Mouse (Mus musculus): ENCODE measurements around the gene Socs2. TPM values are rescaled to one million over a fixed set of nuclear protein-coding genes. Genes with fewer than 3 reads are reported as not detected.

Gene Socs2
- polyA plus RNA-seq, 2 experiments = 1.5 to 5.4 TPM

- H3K4me1 ChIP-seq (replicated peaks; ENCODE audit: control insufficient read depth in 2 of 2, insufficient read depth in 2 of 2, low read length in 1 of 2) = no peaks in the 10 kb centered on the region
- ATAC-seq (ENCODE audit: insufficient read depth) = no peak
- WGBS (ENCODE audit: insufficient replicate concordance) = 67% methylated on average over 12 of the region's 12 CpGs
These were observed 55.6 kb downstream of the Socs2 start for GRCm38 (mm10) chr10:95361260-95361841.

GRCm38 (mm10) chr10:95360048-95360447 is 56.9 kb downstream of the Socs2 start:
- TF ChIP-seq EP300 (IDR thresholded peaks at IDR 0.05; ENCODE audit: low read depth) (no peak), CTCF (IDR thresholded peaks at IDR 0.05; ENCODE audit: low read depth) (no peak)
- no peaks in the 10 kb centered on the region for H3K27me3 ChIP-seq (ENCODE audit: control insufficient read depth, insufficient read depth, low read length)
- H3K9me3 ChIP-seq (ENCODE audit: control insufficient read depth, low read length) = no peaks in the 10 kb centered on the region
- ATAC-seq (ENCODE audit: insufficient read depth) (no peak), DNase-seq (ENCODE audit: low read depth in 3 of 3, low spot score in 3 of 3) (no peak)
- no peak overlapping the region for H3K4me2 ChIP-seq (ENCODE audit: low read depth)
- no peaks in the 10 kb centered on the region for H3K36me3 ChIP-seq (replicated peaks; ENCODE audit: control insufficient read depth, insufficient read depth, low read depth)
- H3K9ac ChIP-seq (replicated peaks) = no peak overlapping the region
- no peak overlapping the region for H3K27ac ChIP-seq
- H3K4me3 ChIP-seq (ENCODE audit: insufficient read depth in 1 of 2, low read depth in 2 of 2, low read length in 2 of 2) = no peak overlapping the region
- 65% methylated on average over 5 of the region's 5 CpGs for WGBS (ENCODE audit: insufficient replicate concordance)
- H3K4me1 ChIP-seq (replicated peaks; ENCODE audit: control insufficient read depth in 2 of 2, insufficient read depth in 2 of 2, low read length in 1 of 2) = no peaks in the 10 kb centered on the region

More at GRCm38 (mm10) chr10:95361260-95361841, 55.6 kb downstream of the Socs2 start:
- no peaks in the 10 kb centered on the region for H3K36me3 ChIP-seq (replicated peaks; ENCODE audit: control insufficient read depth, insufficient read depth, low read depth)
- no peak overlapping the region for H3K27ac ChIP-seq
- TF ChIP-seq EP300 (IDR thresholded peaks at IDR 0.05; ENCODE audit: low read depth) (no peak), CTCF (IDR thresholded peaks at IDR 0.05; ENCODE audit: low read depth) (no peak)
- no peak for DNase-seq (ENCODE audit: low read depth in 3 of 3, low spot score in 3 of 3)
- no peak overlapping the region for H3K9ac ChIP-seq (replicated peaks)
- no peak overlapping the region for H3K4me2 ChIP-seq (ENCODE audit: low read depth)
- H3K27me3 ChIP-seq (ENCODE audit: control insufficient read depth, insufficient read depth, low read length) = no peaks in the 10 kb centered on the region
- no peaks in the 10 kb centered on the region for H3K9me3 ChIP-seq (ENCODE audit: control insufficient read depth, low read length)
- no peak overlapping the region for H3K4me3 ChIP-seq (ENCODE audit: insufficient read depth in 1 of 2, low read depth in 2 of 2, low read length in 2 of 2)

- Histone ChIP-seq H3K4me2 (ENCODE audit: low read depth) (no peak overlapping the region), H3K4me3 (ENCODE audit: insufficient read depth in 1 of 2, low read depth in 2 of 2, low read length in 2 of 2) (no peak overlapping the region), H3K27ac (no peak overlapping the region), H3K4me1 (replicated peaks; ENCODE audit: control insufficient read depth in 2 of 2, insufficient read depth in 2 of 2, low read length in 1 of 2) (no peaks in the 10 kb centered on the region), H3K9me3 (ENCODE audit: control insufficient read depth, low read length) (no peaks in the 10 kb centered on the region), H3K36me3 (replicated peaks; ENCODE audit: control insufficient read depth, insufficient read depth, low read depth) (no peaks in the 10 kb centered on the region), H3K27me3 (ENCODE audit: control insufficient read depth, insufficient read depth, low read length) (no peaks in the 10 kb centered on the region), H3K9ac (replicated peaks) (no peak overlapping the region)
- 59% methylated on average over 3 of the region's 3 CpGs for WGBS (ENCODE audit: insufficient replicate concordance)
- no peak for DNase-seq (ENCODE audit: low read depth in 3 of 3, low spot score in 3 of 3)
- ATAC-seq (ENCODE audit: insufficient read depth) = no peak
- TF ChIP-seq EP300 (IDR thresholded peaks at IDR 0.05; ENCODE audit: low read depth) (no peak), CTCF (IDR thresholded peaks at IDR 0.05; ENCODE audit: low read depth) (no peak)
These were observed 59.3 kb downstream of the Socs2 start for GRCm38 (mm10) chr10:95357721-95358120.

GRCm38 (mm10) chr10:95356711-95357110 is 60.3 kb downstream of the Socs2 start:
- Histone ChIP-seq H3K9me3 (ENCODE audit: control insufficient read depth, low read length) (no peaks in the 10 kb centered on the region), H3K9ac (replicated peaks) (no peak overlapping the region), H3K27ac (no peak overlapping the region), H3K36me3 (replicated peaks; ENCODE audit: control insufficient read depth, insufficient read depth, low read depth) (no peaks in the 10 kb centered on the region), H3K4me3 (ENCODE audit: insufficient read depth in 1 of 2, low read depth in 2 of 2, low read length in 2 of 2) (no peak overlapping the region), H3K4me2 (ENCODE audit: low read depth) (no peak overlapping the region), H3K27me3 (ENCODE audit: control insufficient read depth, insufficient read depth, low read length) (no peaks in the 10 kb centered on the region), H3K4me1 (replicated peaks; ENCODE audit: control insufficient read depth in 2 of 2, insufficient read depth in 2 of 2, low read length in 1 of 2) (no peaks in the 10 kb centered on the region)
- WGBS (ENCODE audit: insufficient replicate concordance) = 65% methylated on average over 7 of the region's 7 CpGs
- no peak for TF ChIP-seq EP300 (IDR thresholded peaks at IDR 0.05; ENCODE audit: low read depth)
- TF ChIP-seq CTCF (IDR thresholded peaks at IDR 0.05; ENCODE audit: low read depth) = no peak
- ATAC-seq (ENCODE audit: insufficient read depth) = no peak
- no peak for DNase-seq (ENCODE audit: low read depth in 3 of 3, low spot score in 3 of 3)

GRCm38 (mm10) chr10:95355678-95356268 is 61.2 kb downstream of the Socs2 start:
- Histone ChIP-seq H3K27me3 (ENCODE audit: control insufficient read depth, insufficient read depth, low read length) (no peaks in the 10 kb centered on the region), H3K4me2 (ENCODE audit: low read depth) (no peak overlapping the region), H3K36me3 (replicated peaks; ENCODE audit: control insufficient read depth, insufficient read depth, low read depth) (no peaks in the 10 kb centered on the region), H3K4me3 (ENCODE audit: insufficient read depth in 1 of 2, low read depth in 2 of 2, low read length in 2 of 2) (no peak overlapping the region), H3K4me1 (replicated peaks; ENCODE audit: control insufficient read depth in 2 of 2, insufficient read depth in 2 of 2, low read length in 1 of 2) (no peaks in the 10 kb centered on the region), H3K9ac (replicated peaks) (no peak overlapping the region), H3K27ac (no peak overlapping the region), H3K9me3 (ENCODE audit: control insufficient read depth, low read length) (no peaks in the 10 kb centered on the region)
- WGBS (ENCODE audit: insufficient replicate concordance) = 41% methylated on average over 6 of the region's 6 CpGs
- no peak for ATAC-seq (ENCODE audit: insufficient read depth)
- no peak for DNase-seq (ENCODE audit: low read depth in 3 of 3, low spot score in 3 of 3)
- TF ChIP-seq EP300 (IDR thresholded peaks at IDR 0.05; ENCODE audit: low read depth) (no peak), CTCF (IDR thresholded peaks at IDR 0.05; ENCODE audit: low read depth) (no peak)

All from liver, embryonic 14.5 days (tissue).